Mouse (Mus musculus): ENCODE measurements around the gene Adamts8.

DNA sequence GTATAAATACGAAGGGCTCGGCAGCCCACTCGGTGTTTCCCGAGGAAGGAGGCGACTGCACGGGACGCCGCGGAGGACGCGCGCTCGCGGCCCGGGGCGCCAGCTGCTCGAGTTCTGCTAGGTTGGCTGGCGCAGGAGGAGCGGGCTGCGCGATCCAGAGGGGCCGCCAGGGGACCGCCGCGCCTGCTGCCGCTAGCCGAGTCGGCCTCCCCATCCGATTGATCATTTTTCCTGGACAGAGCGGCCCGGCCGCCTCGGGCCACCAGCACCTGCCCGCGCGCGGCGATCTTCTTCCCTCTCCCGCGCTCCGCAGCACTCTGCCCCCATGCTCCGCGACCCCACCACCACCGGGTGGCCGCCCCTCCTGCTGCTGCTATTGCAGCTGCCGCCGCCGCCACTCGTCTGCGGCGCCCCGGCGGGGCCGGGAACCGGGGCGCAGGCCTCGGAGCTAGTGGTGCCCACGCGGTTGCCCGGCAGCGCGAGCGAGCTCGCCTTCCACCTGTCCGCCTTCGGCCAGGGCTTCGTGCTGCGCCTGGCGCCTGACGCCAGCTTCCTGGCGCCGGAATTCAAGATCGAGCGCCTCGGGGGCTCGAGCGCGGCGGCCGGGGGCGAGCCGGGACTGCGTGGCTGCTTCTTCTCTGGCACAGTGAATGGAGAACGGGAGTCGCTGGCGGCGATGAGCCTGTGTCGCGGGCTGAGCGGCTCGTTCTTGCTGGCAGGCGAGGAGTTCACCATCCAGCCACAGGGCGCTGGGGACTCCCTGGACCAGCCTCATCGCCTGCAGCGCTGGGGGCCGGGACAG, at the start of gene Adamts8:
- no peak for TF ChIP-seq SIN3A (IDR thresholded peaks at IDR 0.05; ENCODE audit: low read length)
- TF ChIP-seq UBTF (IDR thresholded peaks at IDR 0.05; ENCODE audit: borderline replicate concordance, insufficient read depth, low read depth, low read length), result no peak
- TF ChIP-seq CTCF (IDR thresholded peaks at IDR 0.05 in 2 of 3, conservative IDR thresholded peaks at IDR 0.05 in 1 of 3; ENCODE audit: control insufficient read depth in 1 of 3, insufficient read depth in 1 of 3, low read depth in 2 of 3, low read length in 3 of 3, poor library complexity in 1 of 3, severe bottlenecking in 1 of 3), result no peak
- no peak for TF ChIP-seq MXI1 (IDR thresholded peaks at IDR 0.05; ENCODE audit: low read depth, low read length)
- TF ChIP-seq MAX (IDR thresholded peaks at IDR 0.05; ENCODE audit: low read length), result no peak
- TF ChIP-seq CHD2 (IDR thresholded peaks at IDR 0.05; ENCODE audit: low read length), result no peak
- TF ChIP-seq RAD21 (IDR thresholded peaks at IDR 0.05; ENCODE audit: low read depth, low read length), result no peak
- no peak for TF ChIP-seq GATA1 (IDR thresholded peaks at IDR 0.05; ENCODE audit: low read depth, low read length)
